Mouse (Mus musculus) layer of hippocampus, adult 2 months (tissue): ENCODE data around the gene Filip1l. TPM values are rescaled to one million over a fixed set of nuclear protein-coding genes. Genes with fewer than 3 reads are reported as not detected.

ENCODE experiments used
- DNase-seq, 2 experiments: peaks; one replicate each; pipeline ENCODE4 v3.0.0; 2022; ENCODE audit warnings: low spot score in 2 of 2
- H3K27ac ChIP-seq: fragments of 200-600 bp; 2 replicates; pipeline ENCODE4 v1.8.1; 2022
- H3K4me3 ChIP-seq: fragments of 200-600 bp; 2 replicates; pipeline ENCODE4 v1.8.1; 2022; ENCODE audit warnings: mild to moderate bottlenecking
- CTCF ChIP-seq: fragments of 200-600 bp; conservative IDR thresholded peaks from 2 replicates; pipeline ENCODE4 v1.8.1; 2022; ENCODE audit warnings: antibody characterized with exemption, mild to moderate bottlenecking, moderate library complexity
- total RNA-seq, 2 experiments: library from RNA; stranded (reverse); gene quantifications; 2 replicates each; pipeline ENCODE4 v1.2.3; 2021

Gene Filip1l
- total RNA-seq, 2 experiments from 2014 or later, result 3.2 to 4.0 TPM

GRCm38 (mm10) chr16:57551617-57552016 is 198.7 kb downstream of the Filip1l start:
- DNase-seq, result no peak
- no peak overlapping the region for H3K27ac ChIP-seq
- no peak overlapping the region for H3K4me3 ChIP-seq
- TF ChIP-seq CTCF, result peak; percentile 42

GRCm38 (mm10) chr16:57552709-57553108 is 199.8 kb downstream of the Filip1l start:
- DNase-seq, result no peak
- TF ChIP-seq CTCF, result no peak
- no peak overlapping the region for H3K4me3 ChIP-seq
- no peak overlapping the region for H3K27ac ChIP-seq

- no peak for TF ChIP-seq CTCF
- no peak for DNase-seq
- H3K4me3 ChIP-seq, result no peak overlapping the region
- H3K27ac ChIP-seq, result no peak overlapping the region
These were observed 200.3 kb downstream of the Filip1l start for GRCm38 (mm10) chr16:57553235-57553634.

- TF ChIP-seq CTCF, result no peak
- Histone ChIP-seq H3K4me3 (no peak overlapping the region), H3K27ac (no peak overlapping the region)
- DNase-seq, result no peak
These were observed 202.1 kb downstream of the Filip1l start for GRCm38 (mm10) chr16:57554886-57555400.

- TF ChIP-seq CTCF, result no peak
- DNase-seq, result no peak
- H3K27ac ChIP-seq, result no peak overlapping the region
- H3K4me3 ChIP-seq, result no peak overlapping the region
These were observed 202.8 kb downstream of the Filip1l start for GRCm38 (mm10) chr16:57555667-57556066.

DNA sequence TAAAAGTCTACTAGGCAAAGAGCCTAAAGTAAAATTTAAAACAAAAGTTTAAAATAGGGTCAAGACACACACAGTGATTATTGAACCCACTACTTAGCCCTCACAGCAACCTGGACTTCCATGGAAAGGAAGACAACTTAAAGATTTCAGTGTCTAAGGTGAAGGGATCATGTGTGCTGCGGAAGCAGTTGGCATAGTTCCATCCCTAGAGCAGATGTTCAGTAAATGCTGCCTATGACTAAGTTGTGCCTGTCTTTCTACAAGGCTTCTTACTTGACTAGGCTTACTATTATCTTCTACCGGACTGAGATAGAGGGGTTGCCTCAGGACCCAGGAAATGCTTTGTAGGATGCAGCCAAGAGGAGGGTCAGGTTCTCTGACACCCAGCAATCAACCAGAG is 203.4 kb downstream of the Filip1l start:
- no peak overlapping the region for H3K27ac ChIP-seq
- H3K4me3 ChIP-seq, result no peak overlapping the region
- no peak for TF ChIP-seq CTCF
- no peak for DNase-seq

- TF ChIP-seq CTCF, result no peak
- H3K4me3 ChIP-seq, result no peak overlapping the region
- H3K27ac ChIP-seq, result no peak overlapping the region
- DNase-seq, result no peak
These were observed 205.4 kb downstream of the Filip1l start for GRCm38 (mm10) chr16:57558258-57558657.

GRCm38 (mm10) chr16:57560185-57560584 is 207.3 kb downstream of the Filip1l start:
- TF ChIP-seq CTCF, result no peak
- no peak for DNase-seq
- no peak overlapping the region for H3K27ac ChIP-seq
- H3K4me3 ChIP-seq, result no peak overlapping the region

GRCm38 (mm10) chr16:57563453-57563852 is 210.6 kb downstream of the Filip1l start:
- no peak for TF ChIP-seq CTCF
- no peak overlapping the region for H3K27ac ChIP-seq
- DNase-seq, result no peak
- H3K4me3 ChIP-seq, result no peak overlapping the region

GRCm38 (mm10) chr16:57564807-57565206 is 211.9 kb downstream of the Filip1l start:
- Histone ChIP-seq H3K4me3 (no peak overlapping the region), H3K27ac (no peak overlapping the region)
- no peak for TF ChIP-seq CTCF
- no peak for DNase-seq

GRCm38 (mm10) chr16:57566215-57566614 is 213.3 kb downstream of the Filip1l start:
- TF ChIP-seq CTCF, result no peak
- Histone ChIP-seq H3K27ac (no peak overlapping the region), H3K4me3 (no peak overlapping the region)
- no peak for DNase-seq

DNA sequence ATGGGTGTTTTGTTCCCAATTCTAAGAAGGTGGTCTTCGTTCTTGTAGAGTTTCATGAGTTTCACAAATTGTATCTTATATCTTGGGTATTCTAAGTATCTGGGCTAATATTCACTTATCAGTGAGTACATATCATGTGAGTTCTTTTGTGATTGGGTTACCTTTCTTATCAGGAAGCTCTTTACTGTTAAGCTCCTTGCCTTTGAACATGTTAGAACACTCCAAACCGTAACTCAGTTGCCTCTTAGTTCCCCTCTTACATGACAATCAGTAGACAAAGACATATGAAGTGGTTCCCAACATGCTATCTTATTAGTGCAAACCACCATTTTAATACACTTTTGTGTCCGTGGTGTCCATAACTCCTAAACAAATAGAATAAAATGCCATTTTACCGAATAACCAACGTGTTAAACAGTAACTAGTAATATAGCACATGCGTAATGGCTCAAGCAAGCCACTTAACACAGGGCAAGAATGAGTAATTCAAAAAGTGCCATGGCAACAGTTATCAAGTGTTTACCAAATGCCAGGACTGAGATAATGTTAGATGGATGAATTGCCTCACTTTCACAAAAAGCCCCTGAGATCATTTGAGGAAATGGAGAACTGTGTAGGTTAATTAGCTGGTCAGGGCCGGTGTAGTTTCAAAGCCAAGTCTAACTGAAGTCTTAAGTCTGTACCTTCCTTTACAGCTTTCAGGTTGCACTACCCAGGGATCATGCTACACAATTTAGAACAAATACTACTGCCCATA is 215.9 kb downstream of the Filip1l start:
- no peak for TF ChIP-seq CTCF
- no peak for DNase-seq
- Histone ChIP-seq H3K4me3 (no peak overlapping the region), H3K27ac (no peak overlapping the region)

GRCm38 (mm10) chr16:57570789-57571311 is 218.0 kb downstream of the Filip1l start:
- no peak for DNase-seq
- no peak for TF ChIP-seq CTCF
- no peak overlapping the region for H3K27ac ChIP-seq
- H3K4me3 ChIP-seq, result no peak overlapping the region

DNA sequence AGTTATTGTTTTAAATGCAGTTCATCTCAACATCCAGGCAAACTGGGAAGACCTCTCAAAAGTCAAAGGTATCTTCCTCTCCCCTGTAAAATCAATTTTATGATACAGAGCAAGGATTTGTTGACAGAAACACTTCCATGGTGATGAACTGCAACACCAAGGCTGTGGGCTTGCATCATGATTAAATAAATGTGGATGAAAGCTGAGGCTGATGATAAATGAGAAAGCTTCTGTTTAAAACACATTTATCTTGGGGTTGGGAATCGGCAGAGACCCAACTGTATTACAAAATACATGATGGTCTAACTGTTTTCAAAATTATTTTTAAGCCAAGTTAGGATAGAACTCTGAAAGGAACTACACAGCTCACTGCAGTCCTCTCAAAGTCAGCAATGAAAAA is 220.9 kb downstream of the Filip1l start:
- no peak for TF ChIP-seq CTCF

More for the DNA sequence above, 220.9 kb downstream of the Filip1l start:
- Histone ChIP-seq H3K27ac (no peak overlapping the region), H3K4me3 (no peak overlapping the region)
- DNase-seq, result no peak
